Mouse (Mus musculus): ENCODE measurements around the gene Nt5c. TPM values are rescaled to one million over a fixed set of nuclear protein-coding genes. Genes with fewer than 3 reads are reported as not detected.
"Not testable (repeated sequence)": the region's sequence is repeated elsewhere in the genome, so short reads cannot be mapped to it uniquely, and the experiment has no call there.

Gene Nt5c
- polyA plus RNA-seq, 1 experiment = 43.2 TPM

DNA sequence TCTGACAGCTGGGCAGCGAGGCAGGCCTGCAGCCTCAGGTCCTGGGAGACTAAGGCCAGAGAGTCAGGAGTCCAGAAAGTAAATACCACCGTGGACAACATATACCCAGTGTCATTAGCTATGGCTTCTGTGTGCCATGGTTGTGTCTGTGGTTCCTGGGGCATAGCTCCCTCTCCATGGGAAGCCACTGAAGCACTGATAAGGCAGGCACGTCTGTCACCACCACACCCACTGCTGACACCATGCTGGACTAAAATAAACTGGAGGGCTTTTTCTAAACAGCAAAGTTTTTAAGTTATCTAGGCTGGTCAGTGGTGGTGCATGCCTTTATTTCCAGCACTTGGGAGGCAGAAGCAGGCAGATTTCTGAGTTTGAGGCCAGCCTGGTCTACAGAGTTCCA lies 14.9 kb upstream of the Nt5c start:
- Histone ChIP-seq H3K9ac (ENCODE audit: low read depth, poor library complexity, severe bottlenecking) (no peak overlapping the region), H3K27me3 (ENCODE audit: control insufficient read depth, insufficient read depth, low read length, poor library complexity, severe bottlenecking) (no peaks in the 10 kb centered on the region), H3K36me3 (ENCODE audit: control insufficient read depth, insufficient read depth, low read length, poor library complexity, severe bottlenecking) (peaks cover 16% of the 10 kb centered on the region), H3K9me3 (replicated peaks; ENCODE audit: control insufficient read depth, insufficient read depth, low read length, poor library complexity, severe bottlenecking) (no peaks in the 10 kb centered on the region), H3K4me3 (ENCODE audit: low read depth, low read length) (no peak overlapping the region), H3K27ac (ENCODE audit: insufficient read depth, low read length) (no peak overlapping the region), H3K4me1 (ENCODE audit: control insufficient read depth, insufficient read depth, low read length) (no peaks in the 10 kb centered on the region)
- no peak for TF ChIP-seq POLR2A (IDR thresholded peaks at IDR 0.05; ENCODE audit: insufficient read depth, low read length)
- TF ChIP-seq EP300 (IDR thresholded peaks at IDR 0.05; ENCODE audit: insufficient read depth, low read depth, low read length) = no peak
- TF ChIP-seq CTCF (IDR thresholded peaks at IDR 0.05; ENCODE audit: low read depth, low read length) = no peak

DNA sequence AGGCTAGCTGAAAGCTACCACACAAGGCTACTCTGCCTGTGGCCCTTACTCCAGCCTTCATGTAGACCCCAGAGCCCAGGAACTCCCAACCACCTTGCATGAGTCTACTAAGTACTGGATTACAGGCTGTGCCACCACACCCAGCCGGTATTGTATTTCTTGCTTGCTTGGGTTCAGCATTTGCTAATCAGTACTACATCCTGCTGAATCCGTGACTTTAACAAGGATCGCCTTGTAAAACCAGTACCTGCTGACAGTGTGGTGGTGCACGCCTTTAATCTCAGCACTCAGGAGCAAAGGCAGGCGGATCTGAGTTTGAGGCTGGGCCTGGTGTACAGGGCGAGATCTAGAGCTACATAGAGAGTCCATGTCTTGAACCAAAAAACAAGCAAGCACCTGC lies 11.0 kb upstream of the Nt5c start:
- Histone ChIP-seq H3K4me3 (ENCODE audit: low read depth, low read length) (no peak overlapping the region), H3K27ac (ENCODE audit: insufficient read depth, low read length) (no peak overlapping the region), H3K4me1 (ENCODE audit: control insufficient read depth, insufficient read depth, low read length) (no peaks in the 10 kb centered on the region), H3K9me3 (replicated peaks; ENCODE audit: control insufficient read depth, insufficient read depth, low read length, poor library complexity, severe bottlenecking) (no peaks in the 10 kb centered on the region), H3K9ac (ENCODE audit: low read depth, poor library complexity, severe bottlenecking) (no peak overlapping the region), H3K27me3 (ENCODE audit: control insufficient read depth, insufficient read depth, low read length, poor library complexity, severe bottlenecking) (no peaks in the 10 kb centered on the region), H3K36me3 (ENCODE audit: control insufficient read depth, insufficient read depth, low read length, poor library complexity, severe bottlenecking) (peaks cover 50% of the 10 kb centered on the region)
- TF ChIP-seq POLR2A (IDR thresholded peaks at IDR 0.05; ENCODE audit: insufficient read depth, low read length) (no peak), EP300 (IDR thresholded peaks at IDR 0.05; ENCODE audit: insufficient read depth, low read depth, low read length) (no peak), CTCF (IDR thresholded peaks at IDR 0.05; ENCODE audit: low read depth, low read length) (no peak)

- not testable (repeated sequence) for H3K9me3 ChIP-seq (replicated peaks; ENCODE audit: control insufficient read depth, insufficient read depth, low read length, poor library complexity, severe bottlenecking); H3K4me3 ChIP-seq (ENCODE audit: low read depth, low read length); H3K9ac ChIP-seq (ENCODE audit: low read depth, poor library complexity, severe bottlenecking); H3K27me3 ChIP-seq (ENCODE audit: control insufficient read depth, insufficient read depth, low read length, poor library complexity, severe bottlenecking); H3K27ac ChIP-seq (ENCODE audit: insufficient read depth, low read length); H3K4me1 ChIP-seq (ENCODE audit: control insufficient read depth, insufficient read depth, low read length)
- H3K36me3 ChIP-seq (ENCODE audit: control insufficient read depth, insufficient read depth, low read length, poor library complexity, severe bottlenecking) = peaks cover 34% of the 10 kb centered on the region
These were observed 4.9 kb upstream of the Nt5c start for GRCm38 (mm10) chr11:115496559-115496958.

DNA sequence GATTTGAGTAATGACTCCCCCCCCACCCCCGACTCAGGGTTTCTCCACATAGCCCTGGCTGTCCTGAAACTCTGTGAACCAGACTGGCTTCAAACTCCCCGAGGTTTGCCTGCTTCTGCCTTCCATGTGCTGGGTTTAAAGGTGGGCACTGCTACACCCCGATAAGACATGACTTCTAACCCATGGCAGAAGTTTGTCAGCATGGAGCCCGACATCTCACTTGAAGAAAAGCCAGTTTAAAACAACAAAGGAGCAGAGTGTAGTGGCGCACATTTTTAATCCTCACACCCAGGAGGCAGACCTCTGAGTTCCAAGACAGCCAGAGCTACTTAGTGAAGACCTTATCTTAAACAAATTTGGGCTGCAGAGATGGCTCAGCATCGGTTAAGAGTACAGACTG lies 725 bp upstream of the Nt5c start:
- peak overlapping the region; percentile 73 for H3K9ac ChIP-seq (ENCODE audit: low read depth, poor library complexity, severe bottlenecking)
- H3K27ac ChIP-seq (ENCODE audit: insufficient read depth, low read length) = no peak overlapping the region
- TF ChIP-seq POLR2A (IDR thresholded peaks at IDR 0.05; ENCODE audit: insufficient read depth, low read length) = no peak
- no peak for TF ChIP-seq EP300 (IDR thresholded peaks at IDR 0.05; ENCODE audit: insufficient read depth, low read depth, low read length)
- no peak for TF ChIP-seq CTCF (IDR thresholded peaks at IDR 0.05; ENCODE audit: low read depth, low read length)
- no peaks in the 10 kb centered on the region for H3K4me1 ChIP-seq (ENCODE audit: control insufficient read depth, insufficient read depth, low read length)
- H3K9me3 ChIP-seq (replicated peaks; ENCODE audit: control insufficient read depth, insufficient read depth, low read length, poor library complexity, severe bottlenecking) = no peaks in the 10 kb centered on the region
- H3K27me3 ChIP-seq (ENCODE audit: control insufficient read depth, insufficient read depth, low read length, poor library complexity, severe bottlenecking) = no peaks in the 10 kb centered on the region
- H3K36me3 ChIP-seq (ENCODE audit: control insufficient read depth, insufficient read depth, low read length, poor library complexity, severe bottlenecking) = no peaks in the 10 kb centered on the region
- no peak overlapping the region for H3K4me3 ChIP-seq (ENCODE audit: low read depth, low read length)

DNA sequence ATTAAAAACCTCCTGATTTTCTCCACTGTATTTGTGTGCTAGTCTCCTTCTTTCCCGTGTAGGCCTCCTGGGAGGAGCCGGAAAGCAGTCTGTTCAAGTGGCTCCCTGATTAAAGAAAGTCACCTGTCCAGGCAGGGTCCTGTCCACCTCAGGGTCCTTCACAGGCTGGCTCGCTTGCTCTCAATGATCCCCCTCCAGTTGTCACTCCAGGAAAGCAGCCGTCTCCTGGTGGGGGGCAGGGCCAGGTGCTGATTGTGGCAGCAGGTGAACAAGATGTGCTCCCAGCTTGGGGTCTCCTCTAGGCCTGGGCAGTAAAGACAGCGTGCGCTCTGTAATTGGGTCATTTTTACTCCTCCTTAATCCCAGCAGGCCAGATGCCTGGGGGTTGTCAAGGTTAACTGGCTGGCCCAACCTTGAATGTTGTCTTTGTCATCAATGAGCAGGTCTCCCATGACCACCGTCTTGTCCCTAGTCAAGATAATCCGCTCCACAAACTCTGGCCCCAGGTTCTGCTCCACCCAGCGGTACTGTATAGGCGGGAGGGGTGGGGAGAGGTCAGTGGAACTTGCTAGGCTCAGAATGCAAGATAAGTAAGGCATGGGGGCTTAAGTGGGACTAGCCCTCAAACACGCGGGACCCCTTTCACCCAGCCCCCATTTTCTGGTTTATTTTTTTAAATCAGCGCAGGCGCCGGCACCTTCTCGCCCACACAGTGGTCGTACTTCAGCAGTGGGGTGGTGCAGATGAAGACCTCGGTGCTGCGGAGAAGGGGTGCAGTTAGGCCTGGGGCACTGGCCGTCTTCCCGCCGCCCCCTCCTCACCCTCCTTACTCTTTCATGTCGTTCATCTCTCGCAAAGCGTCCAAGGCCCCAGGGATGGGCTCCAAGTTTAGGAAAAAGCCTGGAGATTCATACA lies 964 bp downstream of the Nt5c start:
- no peak overlapping the region for H3K27ac ChIP-seq (ENCODE audit: insufficient read depth, low read length)
- H3K36me3 ChIP-seq (ENCODE audit: control insufficient read depth, insufficient read depth, low read length, poor library complexity, severe bottlenecking) = no peaks in the 10 kb centered on the region
- H3K4me1 ChIP-seq (ENCODE audit: control insufficient read depth, insufficient read depth, low read length) = no peaks in the 10 kb centered on the region

GRCm38 (mm10) chr11:115488551-115489104 lies 3.0 kb downstream of the Nt5c start:
- H3K4me3 ChIP-seq (ENCODE audit: low read depth, low read length) = no peak overlapping the region
- no peaks in the 10 kb centered on the region for H3K27me3 ChIP-seq (ENCODE audit: control insufficient read depth, insufficient read depth, low read length, poor library complexity, severe bottlenecking)
- TF ChIP-seq POLR2A (IDR thresholded peaks at IDR 0.05; ENCODE audit: insufficient read depth, low read length) (no peak), EP300 (IDR thresholded peaks at IDR 0.05; ENCODE audit: insufficient read depth, low read depth, low read length) (no peak), CTCF (IDR thresholded peaks at IDR 0.05; ENCODE audit: low read depth, low read length) (no peak)
- no peaks in the 10 kb centered on the region for H3K9me3 ChIP-seq (replicated peaks; ENCODE audit: control insufficient read depth, insufficient read depth, low read length, poor library complexity, severe bottlenecking)
- H3K9ac ChIP-seq (ENCODE audit: low read depth, poor library complexity, severe bottlenecking) = no peak overlapping the region
- H3K27ac ChIP-seq (ENCODE audit: insufficient read depth, low read length) = no peak overlapping the region
- H3K4me1 ChIP-seq (ENCODE audit: control insufficient read depth, insufficient read depth, low read length) = peaks cover 2% of the 10 kb centered on the region
- no peaks in the 10 kb centered on the region for H3K36me3 ChIP-seq (ENCODE audit: control insufficient read depth, insufficient read depth, low read length, poor library complexity, severe bottlenecking)

More for the DNA sequence above, 964 bp downstream of the Nt5c start:
- no peaks in the 10 kb centered on the region for H3K27me3 ChIP-seq (ENCODE audit: control insufficient read depth, insufficient read depth, low read length, poor library complexity, severe bottlenecking)
- TF ChIP-seq POLR2A (IDR thresholded peaks at IDR 0.05; ENCODE audit: insufficient read depth, low read length) (no peak), CTCF (IDR thresholded peaks at IDR 0.05; ENCODE audit: low read depth, low read length) (no peak), EP300 (IDR thresholded peaks at IDR 0.05; ENCODE audit: insufficient read depth, low read depth, low read length) (no peak)
- H3K4me3 ChIP-seq (ENCODE audit: low read depth, low read length) = peak overlapping the region; percentile 76
- H3K9me3 ChIP-seq (replicated peaks; ENCODE audit: control insufficient read depth, insufficient read depth, low read length, poor library complexity, severe bottlenecking) = no peaks in the 10 kb centered on the region
- peak overlapping the region; percentile 73 for H3K9ac ChIP-seq (ENCODE audit: low read depth, poor library complexity, severe bottlenecking)

Data from ES-Bruce4 (cell line).